Mouse (Mus musculus): ENCODE measurements around the gene Ccin. TPM values are rescaled to one million over a fixed set of nuclear protein-coding genes. Genes with fewer than 3 reads are reported as not detected.

The Ccin gene
- total and polyA plus RNA-seq, 3 experiments, result not detected

- TF ChIP-seq ETS1 (conservative IDR thresholded peaks at IDR 0.05; ENCODE audit: low read depth, low read length) (peak; percentile 42), SIN3A (IDR thresholded peaks at IDR 0.05; ENCODE audit: low read length) (peak; percentile 54; the same call in 1 of the 2 replicates), CHD1 (IDR thresholded peaks at IDR 0.05; ENCODE audit: low read depth, low read length) (peak; percentile 58; the same call in 1 of the 2 replicates), POLR2A (IDR thresholded peaks at IDR 0.05; ENCODE audit: low read depth, low read length) (no peak), PAX5 (IDR thresholded peaks at IDR 0.05; ENCODE audit: low read length) (no peak), CHD2 (IDR thresholded peaks at IDR 0.05; ENCODE audit: low read length) (peak; percentile 50; the same call in 1 of the 2 replicates), IRF4 (IDR thresholded peaks at IDR 0.05; ENCODE audit: low read depth, low read length) (peak; percentile 53), TCF12 (IDR thresholded peaks at IDR 0.05; ENCODE audit: low read depth, low read length) (peak; percentile 63; the same call in 1 of the 2 replicates), JUN (IDR thresholded peaks at IDR 0.05; ENCODE audit: insufficient read depth, low read depth, low read length) (no peak), JUND (conservative IDR thresholded peaks at IDR 0.05; ENCODE audit: low read depth, low read length) (no peak), CTCF (conservative IDR thresholded peaks at IDR 0.05 in 1 of 2, IDR thresholded peaks at IDR 0.05 in 1 of 2; ENCODE audit: low read depth in 2 of 2, low read length in 2 of 2) (peak in 1 of 2 experiments; percentile 26; a peak in 1 of 4 replicates), BHLHE40 (IDR thresholded peaks at IDR 0.05; ENCODE audit: low read depth, low read length) (peak; percentile 89), ZMIZ1 (IDR thresholded peaks at IDR 0.05; ENCODE audit: low read depth, low read length) (no peak), MXI1 (IDR thresholded peaks at IDR 0.05; ENCODE audit: low read depth, low read length) (peak; percentile 30), MEF2A (IDR thresholded peaks at IDR 0.05; ENCODE audit: borderline replicate concordance, low read depth, low read length) (no peak), MAFK (IDR thresholded peaks at IDR 0.05; ENCODE audit: insufficient replicate concordance, low read length) (0 out of 2 replicates have a peak, but pooled peaks have one; percentile 26), MAX (IDR thresholded peaks at IDR 0.05; ENCODE audit: low read length) (0 out of 2 replicates have a peak, but pooled peaks have one; percentile 36), ZKSCAN1 (IDR thresholded peaks at IDR 0.05; ENCODE audit: borderline replicate concordance, low read depth, low read length) (no peak), RAD21 (IDR thresholded peaks at IDR 0.05; ENCODE audit: low read depth, low read length) (no peak; the same call in none of the 2 replicates), MAZ (IDR thresholded peaks at IDR 0.05; ENCODE audit: low read depth, low read length) (peak; percentile 66; the same call in 1 of the 2 replicates), ZNF384 (IDR thresholded peaks at IDR 0.05; ENCODE audit: low read depth, low read length) (no peak)
These were observed 12.6 kb upstream of the Ccin start (continued) for GRCm38 (mm10) chr4:43970393-43971330.

DNA sequence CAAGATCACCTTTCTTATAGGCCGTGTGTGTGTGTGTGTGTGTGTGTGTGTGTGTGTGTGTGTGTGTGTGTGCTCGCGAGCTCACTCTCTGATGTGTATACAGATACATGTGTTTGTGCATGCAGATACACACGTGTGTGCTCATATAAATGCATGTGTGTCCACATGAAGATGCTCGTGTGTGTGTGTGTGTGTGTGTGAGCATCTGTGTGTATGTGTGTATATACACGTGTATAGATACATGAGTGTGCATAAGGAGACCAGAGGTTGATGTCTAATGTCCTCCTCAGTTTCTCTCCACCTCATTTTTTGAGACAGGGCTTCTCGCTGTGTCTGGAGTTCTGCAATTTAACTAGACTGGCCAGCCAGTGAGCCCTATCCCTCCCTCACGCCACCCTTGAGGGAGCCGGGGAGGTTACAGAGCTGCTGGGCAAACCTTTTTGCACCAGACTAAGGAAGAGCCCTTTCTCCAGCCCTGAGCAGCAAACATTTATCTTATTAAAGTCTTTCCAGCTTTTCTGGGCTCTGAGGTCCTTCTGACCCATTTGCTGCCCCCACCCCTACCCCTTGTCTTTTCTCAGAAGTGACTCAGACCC lies 11.6 kb upstream of the Ccin start:
- dilution Hi-C loops (cut with MboI; ENCODE audit: extremely low pct_ligation_motif_present, extremely low pct_unique_long_range_greater_than_20kb, low sequenced_read_pairs), result no loop called here
- TF ChIP-seq PAX5 (IDR thresholded peaks at IDR 0.05; ENCODE audit: low read length), result no peak
- TF ChIP-seq UBTF (IDR thresholded peaks at IDR 0.05; ENCODE audit: low read depth, low read length), result 0 out of 2 replicates have a peak, but pooled peaks have one; percentile 15
- peak; percentile 30; the same call in 1 of the 2 replicates for TF ChIP-seq MYC (IDR thresholded peaks at IDR 0.05; ENCODE audit: low read depth, low read length)
- TF ChIP-seq MEF2A (IDR thresholded peaks at IDR 0.05; ENCODE audit: borderline replicate concordance, low read depth, low read length), result no peak
- TF ChIP-seq ZMIZ1 (IDR thresholded peaks at IDR 0.05; ENCODE audit: low read depth, low read length), result 0 out of 2 replicates have a peak, but pooled peaks have one; percentile 31
- TF ChIP-seq MAX (IDR thresholded peaks at IDR 0.05; ENCODE audit: low read length), result peak; percentile 73
- H3K36me3 ChIP-seq (replicated peaks in 1 of 2; ENCODE audit: control insufficient read depth in 1 of 2, insufficient read depth in 1 of 2, low read length in 1 of 2), result peaks cover 5 to 48% of the 10 kb centered on the region in 2 experiments

More for the DNA sequence above, 11.6 kb upstream of the Ccin start:
- Histone ChIP-seq H3K4me1 (ENCODE audit: control insufficient read depth in 1 of 2, insufficient read depth in 2 of 2) (peaks cover 48 to 88% of the 10 kb centered on the region in 2 experiments), H3K4me2 (ENCODE audit: insufficient read depth, low read depth, poor library complexity, severe bottlenecking) (peak overlapping the region; percentile 74), H3K4me3 (replicated peaks in 1 of 3; ENCODE audit: low read depth in 2 of 3, low read length in 2 of 3, poor library complexity in 1 of 3) (peak overlapping the region in 2 of 3 experiments; percentile 17 to 36), H3K9me3 (replicated peaks; ENCODE audit: low read length) (no peaks in the 10 kb centered on the region), H3K79me2 (replicated peaks; ENCODE audit: control insufficient read depth, extremely low read depth, insufficient read depth, poor library complexity, severe bottlenecking) (peaks cover 3% of the 10 kb centered on the region; the same call in 1 of the 2 replicates), H3K9ac (ENCODE audit: insufficient read depth, low read depth) (peak overlapping the region; percentile 27; the same call in 1 of the 2 replicates), H3K27me3 (replicated peaks) (no peaks in the 10 kb centered on the region), H3K27ac (ENCODE audit: insufficient read depth, low read depth) (peak overlapping the region; percentile 99)
- in situ Hi-C loops (cut with MboI; ENCODE audit: low pct_ligation_motif_present, low pct_unique_long_range_greater_than_20kb, low sequenced_read_pairs), result no loop called here
- no peak for DNase-seq (ENCODE audit: extremely low read depth)
